Mouse (Mus musculus) limb, embryonic 15.5 days (tissue): ENCODE measurements around the gene Tmed1. TPM values are rescaled to one million over a fixed set of nuclear protein-coding genes. Genes with fewer than 3 reads are reported as not detected.
"Not testable (repeated sequence)": the region's sequence is repeated elsewhere in the genome, so short reads cannot be mapped to it uniquely, and the experiment has no call there.

Experiments
- ATAC-seq: fragments of 200-750 bp; cut with Nextera tagmentation; 2 replicates; pipeline ENCODE4 v1.8.0; 2017; ENCODE audit warnings: low read depth, moderate TSS enrichment; ENCODE audit not compliant: insufficient number of reproducible peaks, low FRiP score, low TSS enrichment
- H3K27ac ChIP-seq: fragments of 300-500 bp; sonication (generic); 2 replicates; pipeline ENCODE4 v1.5.1; 2015; ENCODE audit warnings: moderate library complexity, mild to moderate bottlenecking, inconsistent platforms
- H3K27me3 ChIP-seq: fragments of 300-500 bp; sonication (generic); 2 replicates; pipeline ENCODE4 v1.6.1; 2015; ENCODE audit warnings: inconsistent platforms
- H3K36me3 ChIP-seq: fragments of 300-500 bp; sonication (generic); 2 replicates; pipeline ENCODE4 v1.6.1; 2015; ENCODE audit warnings: inconsistent platforms
- H3K4me1 ChIP-seq: fragments of 300-500 bp; sonication (generic); 2 replicates; pipeline ENCODE4 v1.6.1; 2015; ENCODE audit warnings: inconsistent platforms
- H3K4me2 ChIP-seq: fragments of 300-500 bp; sonication (generic); 2 replicates; pipeline ENCODE4 v1.6.1; 2015; ENCODE audit warnings: mild to moderate bottlenecking, inconsistent platforms
- H3K4me3 ChIP-seq: fragments of 300-500 bp; sonication (generic); 2 replicates; pipeline ENCODE4 v1.5.1; 2015; ENCODE audit warnings: mild to moderate bottlenecking, inconsistent platforms
- H3K9ac ChIP-seq: fragments of 300-500 bp; sonication (generic); 2 replicates; pipeline ENCODE4 v1.6.1; 2015; ENCODE audit warnings: inconsistent platforms
- H3K9me3 ChIP-seq: fragments of 300-500 bp; sonication (generic); 2 replicates; pipeline ENCODE4 v1.6.1; 2016; ENCODE audit warnings: inconsistent platforms
- WGBS: fragments of 180-500 bp; shearing (Covaris S2); methylation state at CpG from one replicate; pipeline ENCODE4 v1.1.7; 2015; 5-methylcytosine and 5-hydroxymethylcytosine counted together
- polyA plus RNA-seq: library from polyadenylated mRNA; unstranded; fragments of >200 nt; fragmentation: Nextera tagmentation; extraction: Ambion mirVana; gene quantifications from 2 replicates; pipeline ENCODE4 v1.2.1, GENCODE M21; 2015

Tmed1 gene
- polyA plus RNA-seq, 1 experiment from 2014 or later, result 123 TPM

DNA sequence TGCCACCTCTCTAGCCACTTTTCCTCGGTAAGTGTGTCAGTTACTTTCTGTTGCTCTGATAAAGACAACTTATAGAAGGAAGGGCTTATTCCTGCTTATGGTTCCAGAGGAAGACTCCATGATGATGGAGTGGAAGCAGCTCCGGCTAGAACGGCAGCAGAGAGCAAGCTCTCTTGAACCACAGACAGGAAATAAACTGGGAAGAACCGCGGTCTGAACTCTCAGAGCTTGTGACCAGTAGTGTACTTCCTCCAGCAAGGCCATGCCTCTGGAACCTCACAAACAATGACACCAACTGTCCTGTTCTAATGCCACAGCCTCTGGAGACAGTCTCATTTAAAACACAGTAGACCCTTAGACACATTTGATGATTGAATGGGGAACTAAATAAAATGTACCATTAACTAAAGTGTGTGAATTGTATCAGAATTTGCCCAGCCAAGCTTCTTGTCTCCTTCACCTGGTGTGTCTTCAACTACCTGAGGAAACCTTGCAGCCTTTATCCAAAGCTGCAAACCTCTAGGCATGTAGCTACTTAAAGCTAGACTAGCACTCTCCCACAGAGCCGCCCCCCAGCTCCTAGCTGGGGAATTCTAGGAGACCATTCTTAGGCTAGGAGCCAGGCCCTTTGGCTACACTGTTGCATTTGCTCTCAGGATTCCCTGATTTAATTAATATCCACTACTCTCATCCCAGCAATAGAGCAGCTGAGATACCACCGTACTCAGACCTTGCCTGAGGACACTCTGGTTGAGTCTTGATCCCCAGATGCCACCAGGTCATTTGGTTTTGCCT lies 15.3 kb upstream of the Tmed1 start:
- peaks cover 5% of the 10 kb centered on the region; the same call in 1 of the 2 replicates for H3K36me3 ChIP-seq
- no peak overlapping the region for H3K9ac ChIP-seq
- ATAC-seq, result no peak
- H3K4me1 ChIP-seq, result no peaks in the 10 kb centered on the region
- 72% methylated on average over 7 of the region's 7 CpGs for WGBS
- no peaks in the 10 kb centered on the region for H3K27me3 ChIP-seq
- H3K9me3 ChIP-seq, result no peaks in the 10 kb centered on the region
- no peak overlapping the region for H3K4me3 ChIP-seq
- H3K4me2 ChIP-seq, result no peak overlapping the region
- H3K27ac ChIP-seq, result no peak overlapping the region

DNA sequence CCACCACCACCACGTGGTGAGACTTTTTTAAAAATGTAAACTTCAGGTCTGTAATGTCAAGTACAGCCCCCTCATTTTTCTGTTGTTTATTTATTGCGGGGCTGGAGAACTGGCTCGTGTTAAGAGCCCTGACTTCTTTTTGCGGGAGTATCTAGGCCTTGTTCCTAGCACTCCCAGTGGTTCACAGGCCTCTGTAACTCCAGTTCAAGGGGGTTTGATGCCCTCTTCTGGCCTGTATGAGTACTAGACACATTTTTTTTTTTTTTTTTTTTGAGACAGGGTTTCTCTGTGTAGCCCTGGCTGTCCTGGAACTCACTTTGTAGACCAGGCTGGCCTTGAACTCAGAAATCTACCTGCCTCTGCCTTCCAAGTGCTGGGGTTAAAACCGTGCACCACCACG lies 8.6 kb upstream of the Tmed1 start:
- not testable (repeated sequence) for H3K4me1 ChIP-seq, H3K9me3 ChIP-seq, H3K27ac ChIP-seq, H3K4me3 ChIP-seq, H3K27me3 ChIP-seq, H3K36me3 ChIP-seq, ATAC-seq, H3K9ac ChIP-seq, H3K4me2 ChIP-seq
- 82% methylated on average over 6 of the region's 6 CpGs for WGBS

DNA sequence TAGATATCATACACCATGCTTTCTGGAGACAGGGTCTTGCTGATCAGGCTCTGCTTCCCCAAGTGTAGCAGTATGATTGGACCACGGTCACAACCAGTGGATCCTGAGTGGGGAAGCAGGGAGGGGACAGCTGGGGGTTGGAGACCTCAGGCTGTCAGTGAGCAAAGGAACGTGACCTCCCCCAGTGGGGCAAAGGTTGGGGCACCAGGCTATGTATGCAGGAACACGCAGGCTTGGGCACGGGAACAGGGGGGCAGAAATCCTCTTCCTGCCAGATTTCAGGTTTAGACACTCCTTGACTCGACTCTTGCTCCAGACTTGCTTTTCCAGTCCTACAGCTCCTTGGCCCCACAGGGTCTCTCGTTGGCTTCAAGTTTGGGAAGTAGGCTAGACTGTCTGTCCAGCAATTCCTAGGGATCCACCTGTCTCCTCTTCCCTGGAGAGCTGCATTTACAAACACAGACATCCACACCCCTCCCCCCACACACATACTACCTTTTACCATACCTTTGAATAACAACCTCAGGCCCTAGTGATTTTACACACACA lies 8.0 kb upstream of the Tmed1 start:
- H3K4me2 ChIP-seq, result no peak overlapping the region
- H3K4me3 ChIP-seq, result no peak overlapping the region
- no peak overlapping the region for H3K9ac ChIP-seq
- H3K36me3 ChIP-seq, result no peaks in the 10 kb centered on the region
- WGBS, result 80% methylated on average over 6 of the region's 6 CpGs
- H3K27me3 ChIP-seq, result no peaks in the 10 kb centered on the region
- H3K9me3 ChIP-seq, result no peaks in the 10 kb centered on the region
- no peak for ATAC-seq
- no peaks in the 10 kb centered on the region for H3K4me1 ChIP-seq
- peak overlapping the region; percentile 63 for H3K27ac ChIP-seq

DNA sequence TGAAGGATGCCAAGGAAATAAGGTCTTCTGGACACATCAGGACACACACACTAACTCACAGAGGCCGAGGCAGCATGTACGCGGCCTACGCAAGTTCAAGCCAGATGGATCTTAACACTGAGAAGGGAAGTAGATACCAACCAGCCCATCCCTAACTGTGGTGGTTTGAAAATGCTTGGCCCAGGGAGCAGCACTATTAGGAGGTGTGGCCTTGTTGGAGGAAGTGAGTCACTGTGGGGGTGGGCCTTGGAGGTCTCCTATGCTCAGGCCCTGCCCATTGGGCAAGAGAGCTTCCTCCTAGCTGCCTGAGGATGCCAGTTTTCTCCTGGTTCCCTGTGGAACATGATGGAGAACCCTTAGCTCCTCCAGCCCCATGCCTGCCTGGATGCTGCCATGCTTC lies 3.4 kb upstream of the Tmed1 start:
- H3K4me1 ChIP-seq, result peaks cover 16% of the 10 kb centered on the region

DNA sequence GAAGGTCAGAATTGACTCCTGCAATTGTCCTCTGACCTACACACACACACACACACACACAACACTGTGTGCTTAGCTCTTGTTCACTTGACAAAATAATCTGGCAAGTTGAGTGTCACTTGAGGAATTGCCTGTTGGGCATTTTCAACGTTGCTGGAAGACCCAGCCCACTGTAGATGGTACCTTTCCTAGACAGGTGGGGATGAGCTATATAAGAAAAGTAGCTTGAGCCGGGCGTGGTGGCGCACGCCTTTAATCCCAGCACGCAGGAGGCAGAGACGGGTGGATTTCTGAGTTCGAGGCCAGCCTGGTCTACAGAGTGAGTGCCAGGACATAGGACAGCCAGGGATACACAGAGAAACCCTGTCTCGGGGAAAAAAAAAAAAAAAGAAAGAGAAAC lies 1.0 kb upstream of the Tmed1 start:
- ATAC-seq, result no peak
- no peaks in the 10 kb centered on the region for H3K27me3 ChIP-seq
- H3K4me1 ChIP-seq, result peaks cover 21% of the 10 kb centered on the region
- peaks cover 30% of the 10 kb centered on the region for H3K36me3 ChIP-seq
- H3K9ac ChIP-seq, result 0 out of 2 replicates have a peak overlapping the region, but pooled peaks have one; percentile 21
- peak overlapping the region; percentile 82 for H3K4me3 ChIP-seq
- H3K27ac ChIP-seq, result peak overlapping the region; percentile 96
- peak overlapping the region; percentile 75 for H3K4me2 ChIP-seq
- H3K9me3 ChIP-seq, result no peaks in the 10 kb centered on the region
- WGBS, result 72% methylated on average over 9 of the region's 9 CpGs

More for the DNA sequence above, 3.4 kb upstream of the Tmed1 start:
- no peak overlapping the region for H3K4me2 ChIP-seq
- no peaks in the 10 kb centered on the region for H3K9me3 ChIP-seq
- no peaks in the 10 kb centered on the region for H3K27me3 ChIP-seq
- 96% methylated on average over 4 of the region's 4 CpGs for WGBS
- H3K27ac ChIP-seq, result no peak overlapping the region
- H3K4me3 ChIP-seq, result no peak overlapping the region
- H3K36me3 ChIP-seq, result peaks cover 6% of the 10 kb centered on the region
- no peak overlapping the region for H3K9ac ChIP-seq
- ATAC-seq, result no peak

DNA sequence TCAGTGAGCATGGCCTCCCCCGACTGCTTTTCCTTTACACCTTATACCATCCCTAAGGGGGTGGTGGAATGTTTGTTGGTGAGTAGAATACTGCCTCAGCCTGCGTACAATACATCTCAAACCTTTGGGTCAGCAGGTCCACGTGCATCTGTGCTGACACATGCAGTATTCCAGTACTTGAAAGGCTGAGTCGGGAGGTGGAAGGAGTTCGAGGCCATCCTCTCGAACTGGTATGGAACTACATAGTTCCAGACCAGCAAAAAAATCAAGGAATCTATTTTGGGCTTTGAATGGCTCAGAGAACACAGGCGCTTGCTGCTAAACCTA lies 600 bp upstream of the Tmed1 start:
- no peaks in the 10 kb centered on the region for H3K9me3 ChIP-seq
- no peak for ATAC-seq
- H3K4me3 ChIP-seq, result peak overlapping the region; percentile 82
- H3K4me1 ChIP-seq, result peaks cover 21% of the 10 kb centered on the region
- no peaks in the 10 kb centered on the region for H3K27me3 ChIP-seq
- H3K36me3 ChIP-seq, result peaks cover 34% of the 10 kb centered on the region
- H3K27ac ChIP-seq, result peak overlapping the region; percentile 96
- 5% methylated on average over 7 of the region's 7 CpGs for WGBS
- peak overlapping the region; percentile 75 for H3K4me2 ChIP-seq
- H3K9ac ChIP-seq, result peak overlapping the region; percentile 21

DNA sequence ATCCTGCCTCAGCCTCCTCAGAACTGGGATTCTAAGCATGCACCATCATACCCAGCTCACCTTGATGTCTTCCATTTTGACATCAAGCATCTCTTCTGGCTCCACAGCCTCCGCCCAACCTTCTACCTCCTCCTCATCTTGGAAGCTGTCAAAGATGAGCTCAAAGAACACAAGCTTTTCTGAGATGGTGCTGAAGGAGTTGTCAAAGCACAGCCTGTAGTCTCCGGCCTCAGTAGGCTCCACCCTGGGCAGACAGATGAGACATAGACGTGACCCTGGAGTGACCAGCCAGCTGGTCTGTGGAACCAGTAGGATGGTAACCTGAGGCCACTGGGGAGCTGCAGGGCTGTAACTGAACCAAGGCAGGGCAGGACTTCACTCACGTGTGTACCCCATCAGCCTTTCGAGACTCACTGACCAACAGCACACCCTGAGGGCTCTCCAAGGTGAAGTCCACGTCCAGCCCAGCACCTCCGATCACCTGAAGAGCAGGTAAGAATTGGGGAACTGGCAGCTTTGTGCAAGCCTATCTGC lies 1.1 kb downstream of the Tmed1 start:
- Histone ChIP-seq H3K27me3 (no peaks in the 10 kb centered on the region), H3K27ac (no peak overlapping the region), H3K4me3 (peak overlapping the region; percentile 82), H3K36me3 (peaks cover 51% of the 10 kb centered on the region), H3K4me1 (peaks cover 21% of the 10 kb centered on the region), H3K9ac (0 out of 2 replicates have a peak overlapping the region, but pooled peaks have one; percentile 72), H3K4me2 (peak overlapping the region; percentile 75), H3K9me3 (no peaks in the 10 kb centered on the region)
- ATAC-seq, result no peak
- 67% methylated on average over 7 of the region's 7 CpGs for WGBS

DNA sequence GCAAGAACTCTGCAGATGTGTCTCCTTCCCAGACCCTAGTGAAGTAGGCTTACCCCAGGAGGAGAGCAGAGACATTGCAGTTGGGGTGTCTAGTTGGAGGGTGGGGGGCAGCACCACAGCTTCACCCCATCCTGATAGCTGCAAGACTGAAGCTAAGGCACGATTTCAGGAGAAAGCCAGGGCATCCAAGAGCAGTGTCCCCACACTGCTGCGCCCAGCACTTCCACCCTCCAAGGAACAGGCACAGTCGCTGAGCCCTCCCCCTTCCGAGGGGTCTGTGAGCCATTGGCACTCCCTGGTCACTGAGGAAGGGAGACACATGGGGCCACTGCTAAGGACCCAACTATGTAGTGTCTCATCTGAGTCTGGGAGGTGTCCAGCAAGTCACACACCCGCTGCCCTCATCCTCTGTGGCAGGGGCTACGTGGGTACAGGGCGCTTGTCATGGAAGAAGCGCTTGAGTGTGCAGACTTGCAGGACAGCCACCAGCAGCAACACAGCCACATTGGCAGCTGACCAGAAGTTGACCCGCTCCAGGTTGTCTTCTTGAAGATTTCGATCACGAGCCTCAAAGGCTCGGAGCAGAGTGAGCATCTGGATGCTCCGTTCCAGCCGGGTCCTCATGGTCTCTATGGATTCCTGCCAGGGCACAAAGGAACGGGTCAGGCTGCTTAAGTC lies 2.2 kb downstream of the Tmed1 start:
- no peak for ATAC-seq
- no peak overlapping the region for H3K9ac ChIP-seq
- H3K9me3 ChIP-seq, result no peaks in the 10 kb centered on the region
- peaks cover 60% of the 10 kb centered on the region for H3K36me3 ChIP-seq
- no peak overlapping the region for H3K27ac ChIP-seq
- H3K4me1 ChIP-seq, result peaks cover 21% of the 10 kb centered on the region
- WGBS, result 91% methylated on average over 15 of the region's 15 CpGs
- no peaks in the 10 kb centered on the region for H3K27me3 ChIP-seq
- no peak overlapping the region for H3K4me2 ChIP-seq
- H3K4me3 ChIP-seq, result no peak overlapping the region

DNA sequence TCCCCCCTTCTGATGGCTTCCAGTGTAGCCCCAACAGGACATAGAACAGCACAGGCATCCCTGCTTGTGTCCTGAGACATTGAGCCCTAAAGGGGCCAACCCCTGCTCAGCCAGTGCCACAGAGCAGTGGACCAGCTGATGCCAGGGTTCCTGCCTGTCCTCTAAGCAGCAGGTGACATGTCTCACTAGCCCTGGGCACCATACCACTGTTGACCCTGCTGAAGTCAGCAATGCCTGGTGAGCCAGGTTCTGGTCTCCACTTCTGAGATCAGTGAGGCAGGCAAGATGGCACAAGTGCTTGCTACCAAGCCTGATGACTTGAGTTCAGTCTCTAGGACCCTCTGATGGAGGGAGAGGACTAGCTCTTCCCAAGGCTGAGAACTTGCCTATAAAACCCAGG lies 4.3 kb downstream of the Tmed1 start:
- H3K27me3 ChIP-seq, result no peaks in the 10 kb centered on the region
- no peak overlapping the region for H3K9ac ChIP-seq
- no peak overlapping the region for H3K4me2 ChIP-seq
- ATAC-seq, result no peak
- H3K36me3 ChIP-seq, result peaks cover 64% of the 10 kb centered on the region
- no peak overlapping the region for H3K27ac ChIP-seq
- H3K4me3 ChIP-seq, result no peak overlapping the region
- H3K4me1 ChIP-seq, result peaks cover 17% of the 10 kb centered on the region
- no peaks in the 10 kb centered on the region for H3K9me3 ChIP-seq

DNA sequence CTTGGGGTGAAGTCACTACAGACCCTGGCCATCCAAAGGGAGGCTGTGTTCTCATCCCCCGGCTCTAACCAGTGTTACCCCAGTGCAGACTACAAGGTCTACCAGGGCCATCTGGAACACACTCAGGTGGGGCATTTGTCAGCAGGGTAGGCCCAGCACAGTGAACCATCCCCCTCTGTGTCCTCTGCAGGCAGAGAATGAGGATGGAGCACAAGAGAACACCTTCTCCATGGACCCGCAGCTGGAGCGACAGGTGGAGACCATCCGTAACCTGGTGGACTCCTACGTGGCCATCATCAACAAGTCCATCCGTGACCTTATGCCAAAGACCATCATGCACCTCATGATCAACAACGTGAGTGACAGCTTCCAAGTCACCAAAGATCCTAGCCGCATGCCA lies 6.7 kb downstream of the Tmed1 start:
- Histone ChIP-seq H3K4me2 (no peak overlapping the region), H3K4me1 (peaks cover 5% of the 10 kb centered on the region; the same call in 1 of the 2 replicates), H3K36me3 (peaks cover 70% of the 10 kb centered on the region), H3K27ac (no peak overlapping the region), H3K27me3 (no peaks in the 10 kb centered on the region), H3K4me3 (no peak overlapping the region), H3K9ac (no peak overlapping the region), H3K9me3 (no peaks in the 10 kb centered on the region)
- ATAC-seq, result no peak
- WGBS, result 97% methylated on average over 8 of the region's 8 CpGs

DNA sequence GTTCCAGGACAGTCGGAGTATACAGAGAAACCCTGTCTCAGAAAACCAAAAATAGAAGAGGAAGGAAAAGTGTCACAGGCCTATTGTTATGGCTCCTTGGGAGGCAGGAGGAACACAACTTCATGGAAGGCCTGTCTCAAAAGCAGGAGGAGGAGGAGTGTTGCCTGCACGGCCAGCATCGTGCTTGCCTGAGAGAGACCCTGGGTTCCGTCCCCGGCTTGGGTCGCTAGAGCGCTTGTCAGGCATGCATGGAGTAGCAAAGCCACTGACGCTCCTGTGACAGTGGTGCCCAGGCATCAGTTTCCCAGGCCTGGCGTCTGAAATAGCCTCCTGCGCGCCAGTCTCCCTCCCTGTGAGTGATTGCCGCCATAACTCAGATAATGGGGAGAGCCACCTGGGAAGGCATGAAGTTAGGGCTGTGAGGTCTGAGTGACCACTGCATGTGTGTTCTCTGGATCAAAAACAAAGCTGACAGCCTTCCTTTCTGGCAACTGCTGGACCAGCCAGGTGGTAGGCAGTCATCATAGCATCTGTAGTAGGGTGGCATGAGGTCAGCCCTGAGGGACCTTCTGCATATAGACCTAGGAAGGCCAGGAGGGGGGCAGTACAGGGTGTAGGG lies 11.7 kb downstream of the Tmed1 start:
- H3K4me1 ChIP-seq, result peaks cover 43% of the 10 kb centered on the region
- WGBS, result 91% methylated on average over 12 of the region's 12 CpGs
- no peak overlapping the region for H3K4me3 ChIP-seq
- H3K36me3 ChIP-seq, result peaks cover 43% of the 10 kb centered on the region
- no peak for ATAC-seq
- H3K4me2 ChIP-seq, result no peak overlapping the region
- H3K27ac ChIP-seq, result 0 out of 2 replicates have a peak overlapping the region, but pooled peaks have one; percentile 96
- no peak overlapping the region for H3K9ac ChIP-seq
- no peaks in the 10 kb centered on the region for H3K9me3 ChIP-seq
- no peaks in the 10 kb centered on the region for H3K27me3 ChIP-seq

DNA sequence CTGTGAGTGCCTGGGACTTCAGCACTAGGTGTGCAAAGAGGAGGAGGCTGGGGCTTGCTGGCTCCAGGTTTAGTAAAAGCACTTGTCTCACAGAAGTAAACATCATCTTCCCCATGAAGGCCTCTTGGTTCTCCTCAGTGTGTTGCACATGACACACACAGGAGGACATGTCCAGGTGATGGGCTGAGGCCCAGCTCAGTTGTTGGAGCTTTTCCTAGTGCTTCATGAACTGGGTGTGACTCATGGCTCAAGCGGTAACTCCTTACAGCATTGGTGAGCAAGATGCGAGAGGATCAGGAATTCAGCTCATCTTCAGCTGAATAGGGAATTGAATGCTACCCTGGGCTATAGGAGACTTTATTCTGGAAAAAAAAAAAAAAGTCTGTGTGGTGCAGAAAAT lies 12.4 kb downstream of the Tmed1 start:
- ATAC-seq, result no peak
- no peaks in the 10 kb centered on the region for H3K27me3 ChIP-seq
- H3K27ac ChIP-seq, result peak overlapping the region; percentile 96
- H3K4me2 ChIP-seq, result peak overlapping the region; percentile 52
- H3K4me3 ChIP-seq, result no peak overlapping the region
- peaks cover 36% of the 10 kb centered on the region for H3K36me3 ChIP-seq
- WGBS, result 85% methylated on average over 2 of the region's 2 CpGs
- H3K9me3 ChIP-seq, result no peaks in the 10 kb centered on the region
- H3K4me1 ChIP-seq, result peaks cover 50% of the 10 kb centered on the region
- no peak overlapping the region for H3K9ac ChIP-seq
